Mouse (Mus musculus) MEL (cell line): ENCODE measurements around the gene Gcg. TPM values are rescaled to one million over a fixed set of nuclear protein-coding genes. Genes with fewer than 3 reads are reported as not detected.

ENCODE experiments used
- DNase-seq: peaks from one replicate; pipeline ENCODE4 v3.0.0; 2011; ENCODE audit warnings: low read depth, low spot score
- H3K27ac ChIP-seq: 2 replicates; pipeline ENCODE4 v1.5.1; 2012; ENCODE audit warnings: low read depth, mild to moderate bottlenecking, control low read depth, low read length, moderate library complexity; ENCODE audit not compliant: control insufficient read depth
- H3K27me3 ChIP-seq, 2 experiments: fragments of 150-350 bp in 1 of 2; sonication (generic) in 1 of 2; 2 replicates each; pipeline ENCODE4 v1.6.1; 2012; ENCODE audit warnings: low read length in 2 of 2, mild to moderate bottlenecking in 2 of 2, improper control_type of control experiment in 1 of 2, moderate library complexity in 1 of 2; ENCODE audit not compliant: insufficient read depth in 2 of 2, control insufficient read depth in 1 of 2
- H3K36me3 ChIP-seq, 2 experiments: 2 replicates each; pipeline ENCODE4 v1.6.1; 2012 to 2014; ENCODE audit warnings: low read length in 2 of 2, improper control_type of control experiment in 1 of 2, inconsistent platforms in 1 of 2, mild to moderate bottlenecking in 1 of 2; ENCODE audit not compliant: insufficient read depth in 2 of 2, control insufficient read depth in 1 of 2
- H3K4me1 ChIP-seq, 2 experiments: fragments of 150-350 bp in 1 of 2; sonication (generic) in 1 of 2; 2 replicates each; pipeline ENCODE4 v1.6.1; 2012; ENCODE audit warnings: low read length in 2 of 2, improper control_type of control experiment in 1 of 2, mild to moderate bottlenecking in 1 of 2; ENCODE audit not compliant: insufficient read depth in 2 of 2, control insufficient read depth in 1 of 2
- H3K4me3 ChIP-seq, 2 experiments: fragments of 150-350 bp in 1 of 2; sonication (generic) in 1 of 2; 2 replicates each; pipeline ENCODE4 v1.5.1; 2012; ENCODE audit warnings: low read depth in 2 of 2, low read length in 2 of 2, mild to moderate bottlenecking in 2 of 2, moderate library complexity in 2 of 2, control low read depth in 1 of 2, improper control_type of control experiment in 1 of 2; ENCODE audit not compliant: control insufficient read depth in 1 of 2, insufficient read depth in 1 of 2
- H3K79me2 ChIP-seq: 2 replicates; pipeline ENCODE4 v1.6.1; 2012; ENCODE audit warnings: mild to moderate bottlenecking, low read length, moderate library complexity; ENCODE audit not compliant: control insufficient read depth, poor library complexity, insufficient read depth
- H3K9ac ChIP-seq: 2 replicates; pipeline ENCODE4 v1.6.1; 2012; ENCODE audit warnings: low read depth, mild to moderate bottlenecking, control low read depth, low read length, moderate library complexity; ENCODE audit not compliant: control insufficient read depth, poor library complexity, severe bottlenecking
- H3K9me3 ChIP-seq: fragments of 150-350 bp; sonication (generic); replicated peaks from 2 replicates; pipeline ENCODE4 v1.6.1; 2012; ENCODE audit warnings: mild to moderate bottlenecking, low read length, improper control_type of control experiment, moderate library complexity; ENCODE audit not compliant: insufficient read depth
- BHLHE40 ChIP-seq: IDR thresholded peaks from 2 replicates; pipeline ENCODE4 v1.6.1; 2012; ENCODE audit warnings: low read depth, mild to moderate bottlenecking, inconsistent platforms, low read length, improper control_type of control experiment, borderline replicate concordance
- CHD1 ChIP-seq: IDR thresholded peaks from 2 replicates; pipeline ENCODE4 v1.6.1; 2012; ENCODE audit warnings: low read depth, mild to moderate bottlenecking, inconsistent platforms, low read length, improper control_type of control experiment
- CHD2 ChIP-seq: IDR thresholded peaks from 2 replicates; pipeline ENCODE4 v1.6.1; 2011; ENCODE audit warnings: low read length, improper control_type of control experiment
- E2F4 ChIP-seq: IDR thresholded peaks from 2 replicates; pipeline ENCODE4 v1.6.1; 2011; ENCODE audit warnings: low read depth, low read length, improper control_type of control experiment, borderline replicate concordance
- EP300 ChIP-seq, 2 experiments: IDR thresholded peaks; 2 replicates each; pipeline ENCODE4 v1.6.1; 2011; ENCODE audit warnings: improper control_type of control experiment in 2 of 2, low read length in 2 of 2, low read depth in 1 of 2, mild to moderate bottlenecking in 1 of 2
- ETS1 ChIP-seq: IDR thresholded peaks from 2 replicates; pipeline ENCODE4 v1.6.1; 2012; ENCODE audit warnings: low read depth, mild to moderate bottlenecking, inconsistent platforms, low read length, improper control_type of control experiment, moderate library complexity
- HCFC1 ChIP-seq: IDR thresholded peaks from 2 replicates; pipeline ENCODE4 v1.6.1; 2012; ENCODE audit warnings: low read depth, mild to moderate bottlenecking, inconsistent platforms, low read length, improper control_type of control experiment, moderate library complexity
- JUND ChIP-seq: IDR thresholded peaks from 2 replicates; pipeline ENCODE4 v1.6.1; 2011; ENCODE audit warnings: low read depth, mild to moderate bottlenecking, improper control_type of control experiment, low read length
- MAZ ChIP-seq: IDR thresholded peaks from 2 replicates; pipeline ENCODE4 v1.6.1; 2012; ENCODE audit warnings: low read depth, mild to moderate bottlenecking, inconsistent platforms, low read length, improper control_type of control experiment
- MEF2A ChIP-seq: IDR thresholded peaks from 2 replicates; pipeline ENCODE4 v1.6.1; 2014; ENCODE audit warnings: low read depth, mild to moderate bottlenecking, inconsistent platforms, low read length, improper control_type of control experiment; ENCODE audit not compliant: poor library complexity, insufficient replicate concordance, severe bottlenecking; ENCODE audit errors: extremely low read depth
- MXI1 ChIP-seq: IDR thresholded peaks from 2 replicates; pipeline ENCODE4 v1.6.1; 2011; ENCODE audit warnings: mild to moderate bottlenecking, low read depth, low read length, improper control_type of control experiment
- MYB ChIP-seq: IDR thresholded peaks from 2 replicates; pipeline ENCODE4 v1.6.1; 2011; ENCODE audit warnings: mild to moderate bottlenecking, low read depth, low read length, improper control_type of control experiment
- POLR2A ChIP-seq, 2 experiments: IDR thresholded peaks; 2 replicates each; pipeline ENCODE4 v1.6.1; 2011 to 2012; ENCODE audit warnings: low read length in 2 of 2, mild to moderate bottlenecking in 2 of 2, control low read depth in 1 of 2, improper control_type of control experiment in 1 of 2, low read depth in 1 of 2, moderate library complexity in 1 of 2; ENCODE audit not compliant: control insufficient read depth in 1 of 2, insufficient read depth in 1 of 2, poor library complexity in 1 of 2
- POLR2AphosphoS5 ChIP-seq: IDR thresholded peaks from 2 replicates; pipeline ENCODE4 v1.6.1; 2012; ENCODE audit warnings: low read depth, borderline replicate concordance, mild to moderate bottlenecking, inconsistent platforms, low read length, moderate library complexity, mixed read lengths
- RCOR1 ChIP-seq: IDR thresholded peaks from 2 replicates; pipeline ENCODE4 v1.6.1; 2012; ENCODE audit warnings: low read depth, mild to moderate bottlenecking, inconsistent platforms, low read length, improper control_type of control experiment
- USF1 ChIP-seq: IDR thresholded peaks from 2 replicates; pipeline ENCODE4 v1.6.1; 2014; ENCODE audit warnings: low read depth, mild to moderate bottlenecking, inconsistent platforms, low read length, improper control_type of control experiment, moderate library complexity
- USF2 ChIP-seq, 2 experiments: IDR thresholded peaks; 2 replicates each; pipeline ENCODE4 v1.6.1; 2011 to 2012; ENCODE audit warnings: improper control_type of control experiment in 2 of 2, low read length in 2 of 2, borderline replicate concordance in 1 of 2, inconsistent platforms in 1 of 2, low read depth in 1 of 2, mild to moderate bottlenecking in 1 of 2; ENCODE audit not compliant: insufficient read depth in 1 of 2
- polyA plus RNA-seq, 2 experiments: library from polyadenylated mRNA; stranded (reverse) in 1 of 2; unstranded in 1 of 2; fragments of >175 nt in 1 of 2; fragments of >200 nt in 1 of 2; gene quantifications; 2 replicates each; pipeline versions ENCODE4 v1.2.1 to v1.2.4; 2012; ENCODE audit warnings: low replicate concordance in 2 of 2, low read depth in 1 of 2; ENCODE audit not compliant: insufficient read length in 2 of 2, insufficient read depth in 1 of 2, missing spikeins in 1 of 2
- total RNA-seq: library from RNA; depleted of rRNA; stranded (reverse); fragments of 300-350 nt; gene quantifications from 2 replicates; pipeline ENCODE4 v1.2.3, GENCODE M21; 2012

Gcg gene
- total and polyA plus RNA-seq, 3 experiments, result not detected

DNA sequence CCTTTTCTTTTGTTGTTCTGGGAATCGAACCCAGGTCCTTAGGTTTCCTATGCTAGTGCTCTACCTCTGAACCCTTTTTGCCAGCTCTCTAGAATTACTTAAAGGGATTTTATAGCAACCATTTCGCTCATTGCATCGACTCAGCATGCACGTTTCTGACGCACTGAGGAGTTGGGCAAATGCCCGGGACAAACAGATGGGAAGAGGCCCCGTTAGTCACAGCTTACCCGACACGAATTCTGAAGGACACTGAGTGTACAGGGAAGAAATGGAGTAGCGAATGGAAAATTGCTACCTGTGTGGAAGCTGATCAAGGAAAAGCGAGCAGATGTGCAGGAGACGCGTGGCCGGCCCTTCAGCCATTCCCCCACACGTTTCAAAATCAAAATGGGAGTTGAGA lies 30.0 kb upstream of the Gcg start:
- Histone ChIP-seq H3K4me3 (no peak overlapping the region), H3K9me3 (no peaks in the 10 kb centered on the region), H3K36me3 (no peaks in the 10 kb centered on the region), H3K4me1 (no peaks in the 10 kb centered on the region), H3K9ac (no peak overlapping the region)
- no peak for DNase-seq
- no peak for TF ChIP-seq POLR2AphosphoS5
- TF ChIP-seq POLR2A (IDR thresholded peaks at IDR 0.05; ENCODE audit: control insufficient read depth in 1 of 2, insufficient read depth in 1 of 2, low read depth in 1 of 2, low read length in 2 of 2, poor library complexity in 1 of 2), result no peak
- TF ChIP-seq MEF2A, result no peak
- no peak for TF ChIP-seq E2F4
- no peak for TF ChIP-seq JUND
- no peak for TF ChIP-seq CHD2
- no peak for TF ChIP-seq EP300 (IDR thresholded peaks at IDR 0.05; ENCODE audit: low read depth in 1 of 2, low read length in 2 of 2)
- no peak for TF ChIP-seq HCFC1
- no peak for TF ChIP-seq MXI1
- no peak for TF ChIP-seq USF2 (IDR thresholded peaks at IDR 0.05; ENCODE audit: borderline replicate concordance in 1 of 2, insufficient read depth in 1 of 2, low read depth in 1 of 2, low read length in 2 of 2)
- no peak for TF ChIP-seq MAZ
- TF ChIP-seq MYB, result no peak
- TF ChIP-seq RCOR1, result no peak
- TF ChIP-seq ETS1, result no peak
- TF ChIP-seq, all 39 proteins: peak for 0
- Histone ChIP-seq H3K27ac (no peak overlapping the region), H3K79me2 (no peaks in the 10 kb centered on the region), H3K27me3 (no peaks in the 10 kb centered on the region)

DNA sequence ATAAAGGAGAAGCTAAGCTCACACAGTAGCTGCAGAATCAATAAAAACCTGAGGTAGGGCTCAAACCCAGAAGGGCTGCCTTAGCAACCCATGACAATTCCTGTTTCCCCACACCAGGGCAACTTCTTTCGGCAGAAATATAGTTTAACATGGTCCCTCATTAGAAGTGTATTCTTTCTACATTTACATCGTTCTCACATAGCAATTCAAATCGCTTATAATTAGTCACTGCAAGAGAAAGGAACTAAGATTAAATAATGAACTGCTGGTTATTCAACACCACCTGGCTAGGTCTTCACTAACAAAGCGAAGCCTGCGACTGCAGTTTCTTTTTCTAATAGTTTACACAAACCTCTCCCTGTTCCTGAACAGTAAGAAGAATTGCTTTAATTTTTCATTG lies 23.7 kb upstream of the Gcg start:
- no peak for DNase-seq
- H3K79me2 ChIP-seq, result no peaks in the 10 kb centered on the region
- no peaks in the 10 kb centered on the region; a peak in 1 of 4 replicates for H3K27me3 ChIP-seq
- no peak overlapping the region for H3K9ac ChIP-seq
- H3K4me3 ChIP-seq, result no peak overlapping the region
- H3K4me1 ChIP-seq, result no peaks in the 10 kb centered on the region
- TF ChIP-seq BHLHE40 (no peak), CHD1 (no peak), USF1 (no peak), MAZ (no peak)
- no peaks in the 10 kb centered on the region for H3K36me3 ChIP-seq
- H3K27ac ChIP-seq, result no peak overlapping the region
- no peaks in the 10 kb centered on the region for H3K9me3 ChIP-seq
